Mouse (Mus musculus) embryonic facial prominence, embryonic 13.5 days (tissue): ENCODE results near the gene Ddx51. TPM values are rescaled to one million over a fixed set of nuclear protein-coding genes. Genes with fewer than 3 reads are reported as not detected.

ENCODE experiments used
- ATAC-seq: fragments of 200-750 bp; cut with Nextera tagmentation; 2 replicates; pipeline ENCODE4 v1.8.0; 2017; ENCODE audit warnings: low read depth; ENCODE audit not compliant: insufficient number of reproducible peaks, insufficient read depth, low FRiP score, low TSS enrichment
- H3K27ac ChIP-seq: fragments of 300-500 bp; sonication (generic); 2 replicates; pipeline ENCODE4 v1.5.1; 2015; ENCODE audit warnings: moderate library complexity, mild to moderate bottlenecking, inconsistent platforms
- H3K27me3 ChIP-seq: fragments of 300-500 bp; sonication (generic); 2 replicates; pipeline ENCODE4 v1.6.1; 2015; ENCODE audit warnings: mild to moderate bottlenecking, inconsistent platforms
- H3K36me3 ChIP-seq: fragments of 300-500 bp; sonication (generic); 2 replicates; pipeline ENCODE4 v1.6.1; 2015; ENCODE audit warnings: mild to moderate bottlenecking, inconsistent platforms
- H3K4me1 ChIP-seq: fragments of 300-500 bp; sonication (generic); 2 replicates; pipeline ENCODE4 v1.6.1; 2015; ENCODE audit warnings: inconsistent platforms
- H3K4me2 ChIP-seq: fragments of 300-500 bp; sonication (generic); 2 replicates; pipeline ENCODE4 v1.6.1; 2015; ENCODE audit warnings: moderate library complexity, mild to moderate bottlenecking, inconsistent platforms
- H3K4me3 ChIP-seq: fragments of 300-500 bp; sonication (generic); 2 replicates; pipeline ENCODE4 v1.5.1; 2015; ENCODE audit warnings: mild to moderate bottlenecking, inconsistent platforms
- H3K9ac ChIP-seq: fragments of 300-500 bp; sonication (generic); 2 replicates; pipeline ENCODE4 v1.6.1; 2015; ENCODE audit warnings: mild to moderate bottlenecking, inconsistent platforms
- H3K9me3 ChIP-seq: fragments of 300-500 bp; sonication (generic); 2 replicates; pipeline ENCODE4 v1.6.1; 2016; ENCODE audit warnings: inconsistent platforms
- WGBS: fragments of 180-500 bp; shearing (Covaris S2); methylation state at CpG from one replicate; pipeline ENCODE4 v1.1.7; 2015; ENCODE audit warnings: mixed read lengths; 5-methylcytosine and 5-hydroxymethylcytosine counted together
- polyA plus RNA-seq: library from polyadenylated mRNA; unstranded; fragments of >200 nt; fragmentation: Nextera tagmentation; extraction: Ambion mirVana; gene quantifications from 2 replicates; pipeline ENCODE4 v1.2.1, GENCODE M21; 2015

The Ddx51 gene
- polyA plus RNA-seq: 27.1 and 32.0 TPM in 2 replicates

GRCm38 (mm10) chr5:110652719-110653648, at the start of gene Ddx51, which contains the start of gene Noc4l:
Gene Ddx51 (plus strand): TSS chr5:110653451.
Gene Noc4l (minus strand): TSS chr5:110653417.
- Histone ChIP-seq H3K9ac (peak within 1 kb of the TSS; percentile 92), H3K4me1 (peaks cover 17% of the 10 kb centered on the region), H3K9me3 (no peaks in the 10 kb centered on the region), H3K27me3 (no peaks in the 10 kb centered on the region), H3K4me3 (peak within 1 kb of the TSS; percentile 96), H3K36me3 (peaks cover 75% of the 10 kb centered on the region), H3K27ac (no peak within 1 kb of the TSS), H3K4me2 (peak within 1 kb of the TSS; percentile 92)
- peak; percentile 66 for ATAC-seq
- under 1% methylated on average over 91 of the region's 91 CpGs for WGBS

- H3K4me3 ChIP-seq: no peak overlapping the region
Measured at GRCm38 (mm10) chr5:110604311-110604710, 48.9 kb upstream of the Ddx51 start.

GRCm38 (mm10) chr5:110605531-110606221, 47.6 kb upstream of the Ddx51 start:
- H3K4me1 ChIP-seq: peaks cover 26% of the 10 kb centered on the region
- H3K27ac ChIP-seq: no peak overlapping the region
- H3K36me3 ChIP-seq: no peaks in the 10 kb centered on the region
- H3K27me3 ChIP-seq: peaks cover 20% of the 10 kb centered on the region
- ATAC-seq: no peak
- no peaks in the 10 kb centered on the region for H3K9me3 ChIP-seq
- WGBS: 53% methylated on average over 5 of the region's 5 CpGs
- H3K4me2 ChIP-seq: no peak overlapping the region
- no peak overlapping the region for H3K9ac ChIP-seq
- H3K4me3 ChIP-seq: no peak overlapping the region

More at GRCm38 (mm10) chr5:110604311-110604710, 48.9 kb upstream of the Ddx51 start:
- no peak overlapping the region for H3K4me2 ChIP-seq
- ATAC-seq: no peak
- H3K36me3 ChIP-seq: no peaks in the 10 kb centered on the region
- H3K4me1 ChIP-seq: peaks cover 13% of the 10 kb centered on the region
- H3K9me3 ChIP-seq: no peaks in the 10 kb centered on the region
- 95% methylated on average over 2 of the region's 2 CpGs for WGBS
- H3K9ac ChIP-seq: no peak overlapping the region
- H3K27ac ChIP-seq: no peak overlapping the region
- H3K27me3 ChIP-seq: peaks cover 21% of the 10 kb centered on the region

GRCm38 (mm10) chr5:110607767-110608166, 45.5 kb upstream of the Ddx51 start:
- WGBS: 52% methylated on average over 3 of the region's 3 CpGs
- no peak for ATAC-seq
- H3K4me1 ChIP-seq: peaks cover 37% of the 10 kb centered on the region
- H3K27me3 ChIP-seq: peaks cover 18% of the 10 kb centered on the region
- H3K9ac ChIP-seq: no peak overlapping the region
- H3K4me2 ChIP-seq: no peak overlapping the region
- H3K36me3 ChIP-seq: no peaks in the 10 kb centered on the region
- no peak overlapping the region; the same call in 1 of the 2 replicates for H3K27ac ChIP-seq
- H3K9me3 ChIP-seq: no peaks in the 10 kb centered on the region
- no peak overlapping the region for H3K4me3 ChIP-seq

- no peak for ATAC-seq
- no peak overlapping the region for H3K9ac ChIP-seq
- peaks cover 40% of the 10 kb centered on the region for H3K4me1 ChIP-seq
- peaks cover 18% of the 10 kb centered on the region for H3K27me3 ChIP-seq
- 61% methylated on average over 6 of the region's 6 CpGs for WGBS
- no peak overlapping the region for H3K4me3 ChIP-seq
- no peaks in the 10 kb centered on the region for H3K9me3 ChIP-seq
- no peak overlapping the region for H3K4me2 ChIP-seq
- H3K36me3 ChIP-seq: no peaks in the 10 kb centered on the region
- no peak overlapping the region for H3K27ac ChIP-seq
Measured at GRCm38 (mm10) chr5:110608336-110608735, 44.9 kb upstream of the Ddx51 start.

- H3K4me2 ChIP-seq: no peak overlapping the region
- no peaks in the 10 kb centered on the region for H3K9me3 ChIP-seq
- 26% methylated on average over 8 of the region's 8 CpGs for WGBS
- ATAC-seq: no peak
- H3K4me3 ChIP-seq: no peak overlapping the region
- H3K9ac ChIP-seq: no peak overlapping the region
- peaks cover 43% of the 10 kb centered on the region for H3K4me1 ChIP-seq
- H3K36me3 ChIP-seq: no peaks in the 10 kb centered on the region
- H3K27ac ChIP-seq: no peak overlapping the region
- peaks cover 16% of the 10 kb centered on the region for H3K27me3 ChIP-seq
Measured at GRCm38 (mm10) chr5:110608941-110609340, 44.3 kb upstream of the Ddx51 start.

GRCm38 (mm10) chr5:110609425-110609824, 43.8 kb upstream of the Ddx51 start:
- Histone ChIP-seq H3K27ac (no peak overlapping the region; the same call in 1 of the 2 replicates), H3K9ac (no peak overlapping the region)

GRCm38 (mm10) chr5:110609868-110610267, 43.4 kb upstream of the Ddx51 start:
- WGBS: 67% methylated on average over 5 of the region's 5 CpGs
- no peak for ATAC-seq

More at GRCm38 (mm10) chr5:110609425-110609824, 43.8 kb upstream of the Ddx51 start:
- no peaks in the 10 kb centered on the region for H3K9me3 ChIP-seq
- WGBS: 69% methylated on average over 3 of the region's 3 CpGs
- ATAC-seq: no peak
- H3K4me2 ChIP-seq: no peak overlapping the region
- H3K4me1 ChIP-seq: peaks cover 43% of the 10 kb centered on the region
- H3K27me3 ChIP-seq: peaks cover 14% of the 10 kb centered on the region
- no peaks in the 10 kb centered on the region for H3K36me3 ChIP-seq
- H3K4me3 ChIP-seq: no peak overlapping the region

GRCm38 (mm10) chr5:110610484-110610883, 42.8 kb upstream of the Ddx51 start:
- Histone ChIP-seq H3K27ac (no peak overlapping the region), H3K4me3 (no peak overlapping the region), H3K27me3 (peaks cover 14% of the 10 kb centered on the region), H3K4me2 (no peak overlapping the region), H3K9ac (no peak overlapping the region), H3K4me1 (peaks cover 43% of the 10 kb centered on the region), H3K36me3 (no peaks in the 10 kb centered on the region), H3K9me3 (no peaks in the 10 kb centered on the region)
- WGBS: 70% methylated on average over 7 of the region's 7 CpGs
- ATAC-seq: no peak

More at GRCm38 (mm10) chr5:110609868-110610267, 43.4 kb upstream of the Ddx51 start:
- Histone ChIP-seq H3K4me2 (no peak overlapping the region), H3K36me3 (no peaks in the 10 kb centered on the region), H3K9ac (no peak overlapping the region), H3K27ac (no peak overlapping the region), H3K27me3 (peaks cover 14% of the 10 kb centered on the region), H3K4me1 (peaks cover 43% of the 10 kb centered on the region), H3K4me3 (no peak overlapping the region), H3K9me3 (no peaks in the 10 kb centered on the region)

GRCm38 (mm10) chr5:110611435-110612158, 41.7 kb upstream of the Ddx51 start:
- H3K9me3 ChIP-seq: no peaks in the 10 kb centered on the region
- H3K36me3 ChIP-seq: no peaks in the 10 kb centered on the region
- H3K4me1 ChIP-seq: peaks cover 43% of the 10 kb centered on the region
- no peak overlapping the region for H3K4me3 ChIP-seq
- peak overlapping the region; percentile 73 for H3K27ac ChIP-seq
- peak; percentile 74; the same call in 1 of the 2 replicates for ATAC-seq
- WGBS: 38% methylated on average over 5 of the region's 5 CpGs
- peak overlapping the region; percentile 22; the same call in 1 of the 2 replicates for H3K4me2 ChIP-seq
- H3K9ac ChIP-seq: no peak overlapping the region
- peaks cover 12% of the 10 kb centered on the region for H3K27me3 ChIP-seq

GRCm38 (mm10) chr5:110619226-110619625, 34.0 kb upstream of the Ddx51 start:
- WGBS: 85% methylated on average over 6 of the region's 6 CpGs
- ATAC-seq: no peak

More at GRCm38 (mm10) chr5:110619226-110619625, 34.0 kb upstream of the Ddx51 start:
- Histone ChIP-seq H3K4me1 (no peaks in the 10 kb centered on the region), H3K9ac (no peak overlapping the region), H3K4me3 (no peak overlapping the region), H3K27me3 (no peaks in the 10 kb centered on the region; the same call in 1 of the 2 replicates), H3K27ac (no peak overlapping the region), H3K9me3 (no peaks in the 10 kb centered on the region), H3K36me3 (no peaks in the 10 kb centered on the region), H3K4me2 (no peak overlapping the region)
